Mouse (Mus musculus) hindbrain, embryonic 13.5 days (tissue): ENCODE measurements around the gene Tmbim6. TPM values are rescaled to one million over a fixed set of nuclear protein-coding genes. Genes with fewer than 3 reads are reported as not detected.

Experiments used
- ATAC-seq: fragments of 200-750 bp; cut with Nextera tagmentation; 2 replicates; pipeline ENCODE4 v1.8.0; 2017; ENCODE audit warnings: moderate TSS enrichment; ENCODE audit not compliant: low FRiP score
- H3K27ac ChIP-seq: fragments of 300-500 bp; sonication (generic); 2 replicates; pipeline ENCODE4 v1.5.1; 2015; ENCODE audit warnings: inconsistent platforms, mild to moderate bottlenecking, moderate library complexity
- H3K27me3 ChIP-seq: fragments of 300-500 bp; sonication (generic); 2 replicates; pipeline ENCODE4 v1.6.1; 2015; ENCODE audit warnings: mild to moderate bottlenecking, inconsistent platforms
- H3K36me3 ChIP-seq: fragments of 300-500 bp; sonication (generic); 2 replicates; pipeline ENCODE4 v1.6.1; 2015; ENCODE audit warnings: mild to moderate bottlenecking, inconsistent platforms
- H3K4me1 ChIP-seq: fragments of 300-500 bp; sonication (generic); replicated peaks from 2 replicates; pipeline ENCODE4 v1.6.1; 2015; ENCODE audit warnings: inconsistent platforms
- H3K4me2 ChIP-seq: fragments of 300-500 bp; sonication (generic); 2 replicates; pipeline ENCODE4 v1.6.1; 2015; ENCODE audit warnings: inconsistent platforms, mild to moderate bottlenecking, moderate library complexity
- H3K4me3 ChIP-seq: fragments of 300-500 bp; sonication (generic); 2 replicates; pipeline ENCODE4 v1.5.1; 2015; ENCODE audit warnings: mild to moderate bottlenecking, inconsistent platforms
- H3K9ac ChIP-seq: fragments of 300-500 bp; sonication (generic); 2 replicates; pipeline ENCODE4 v1.6.1; 2015; ENCODE audit warnings: mild to moderate bottlenecking, inconsistent platforms
- H3K9me3 ChIP-seq: fragments of 300-500 bp; sonication (generic); 2 replicates; pipeline ENCODE4 v1.6.1; 2016; ENCODE audit warnings: inconsistent platforms
- whole genome bisulfite sequencing: fragments of 180-500 bp; shearing (Covaris S2); methylation state at CpG from one replicate; pipeline ENCODE4 v1.1.7; 2015; 5-methylcytosine and 5-hydroxymethylcytosine counted together
- polyA plus RNA-seq: library from polyadenylated mRNA; unstranded; fragments of >200 nt; fragmentation: Nextera tagmentation; extraction: Ambion mirVana; gene quantifications from 2 replicates; pipeline ENCODE4 v1.2.1, GENCODE M21; 2015

Tmbim6 gene
- 255 and 257 TPM in 2 replicates for polyA plus RNA-seq

DNA sequence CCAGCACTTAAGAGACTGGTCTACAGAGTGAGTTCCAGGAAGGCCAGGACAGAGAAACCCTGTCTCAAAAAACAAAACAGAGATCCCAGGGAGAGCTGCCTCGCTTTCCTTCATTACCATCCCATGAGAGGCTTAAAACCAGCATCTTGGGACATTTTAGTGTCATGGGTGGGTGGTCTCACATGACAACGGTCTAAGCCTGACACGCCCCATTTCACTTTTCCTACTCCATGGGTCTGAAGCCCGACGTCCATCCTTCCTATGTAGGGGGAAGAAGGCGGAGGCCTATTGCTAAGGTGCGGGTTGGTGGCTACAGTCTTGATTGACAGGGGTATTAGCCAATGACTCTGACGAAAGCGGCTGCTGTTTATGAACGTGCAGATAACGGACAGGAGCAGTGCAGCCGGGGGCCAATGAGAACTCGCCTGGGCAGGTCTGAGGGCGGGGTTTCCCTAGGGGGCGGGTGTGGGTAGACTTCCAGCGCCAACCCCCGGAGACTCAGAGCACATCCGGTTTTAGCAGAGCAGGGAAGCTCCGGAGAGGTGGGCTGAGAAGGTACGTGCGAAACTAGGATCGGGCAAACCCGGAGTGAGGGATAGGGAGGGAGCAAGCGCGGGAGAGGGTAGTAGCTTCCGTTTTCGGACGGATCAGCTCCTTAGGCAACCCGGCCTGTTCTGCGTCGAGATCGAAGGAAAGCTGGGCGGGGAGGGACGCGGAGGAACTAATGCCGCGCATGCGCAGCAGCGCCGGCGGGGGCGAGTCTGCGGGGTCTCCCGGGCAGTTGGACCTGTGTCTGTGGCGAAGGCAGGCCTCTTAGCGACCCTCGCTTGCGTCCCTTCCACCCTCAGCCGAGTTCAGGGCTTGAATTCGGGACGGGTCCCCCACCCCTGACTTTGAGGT, at the start of gene Tmbim6:
Gene Tmbim6, plus strand, starts transcription at position 397 of the 900 bp plus-strand sequence.
- Histone ChIP-seq H3K4me2 (peak within 1 kb of the TSS; percentile 92), H3K9ac (peak within 1 kb of the TSS; percentile 85), H3K36me3 (no peaks in the 10 kb centered on the region), H3K4me1 (peaks cover 45% of the 10 kb centered on the region), H3K27me3 (no peaks in the 10 kb centered on the region), H3K27ac (peak within 1 kb of the TSS; percentile 93), H3K9me3 (no peaks in the 10 kb centered on the region), H3K4me3 (peak within 1 kb of the TSS; percentile 89)
- WGBS, result under 1% methylated on average over 50 of the region's 51 CpGs
- ATAC-seq, result peak; percentile 100

DNA sequence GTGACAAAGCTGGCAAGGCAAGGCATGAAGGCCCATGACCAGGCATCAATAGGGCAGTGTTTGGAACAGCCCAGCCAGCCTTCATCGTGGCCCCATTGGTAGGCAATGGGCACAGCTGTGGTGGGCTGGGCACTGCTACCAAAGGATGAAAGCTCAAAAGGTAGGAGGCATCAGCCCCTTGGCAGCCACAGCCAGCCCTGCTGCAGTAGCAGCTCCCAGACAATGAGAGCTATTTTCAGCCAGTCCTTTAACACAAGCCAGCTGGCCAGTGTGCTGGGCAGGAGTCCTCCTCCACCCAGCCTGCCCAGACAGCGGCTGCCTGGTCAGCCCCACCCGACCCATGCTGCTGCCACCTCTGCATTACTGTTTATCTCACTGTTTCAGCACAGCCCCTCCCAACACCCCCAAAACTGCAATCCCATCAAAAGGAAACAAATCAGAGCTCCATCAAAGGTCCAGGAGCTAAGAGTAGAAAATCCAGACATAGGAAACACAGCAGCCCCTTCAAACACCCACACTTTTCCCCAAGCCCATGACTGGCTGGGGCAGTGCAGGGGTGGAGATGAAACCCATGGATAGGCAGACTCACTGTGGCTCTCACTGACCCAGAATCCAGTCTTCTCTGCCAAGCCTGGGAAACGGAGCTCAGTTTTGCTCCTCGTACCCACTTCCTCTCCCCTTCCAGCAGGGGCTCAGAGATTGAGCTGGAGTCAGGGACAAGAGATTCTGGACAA, 49.1 kb upstream of the Tmbim6 start:
- Histone ChIP-seq H3K27ac (peak overlapping the region; percentile 77), H3K4me2 (no peak overlapping the region), H3K27me3 (no peaks in the 10 kb centered on the region), H3K4me1 (peaks cover 33% of the 10 kb centered on the region), H3K9me3 (no peaks in the 10 kb centered on the region), H3K9ac (peak overlapping the region; percentile 8; the same call in 1 of the 2 replicates), H3K4me3 (no peak overlapping the region), H3K36me3 (no peaks in the 10 kb centered on the region)
- 57% methylated on average over 5 of the region's 5 CpGs for WGBS
- ATAC-seq, result peak; percentile 65; the same call in 1 of the 2 replicates

DNA sequence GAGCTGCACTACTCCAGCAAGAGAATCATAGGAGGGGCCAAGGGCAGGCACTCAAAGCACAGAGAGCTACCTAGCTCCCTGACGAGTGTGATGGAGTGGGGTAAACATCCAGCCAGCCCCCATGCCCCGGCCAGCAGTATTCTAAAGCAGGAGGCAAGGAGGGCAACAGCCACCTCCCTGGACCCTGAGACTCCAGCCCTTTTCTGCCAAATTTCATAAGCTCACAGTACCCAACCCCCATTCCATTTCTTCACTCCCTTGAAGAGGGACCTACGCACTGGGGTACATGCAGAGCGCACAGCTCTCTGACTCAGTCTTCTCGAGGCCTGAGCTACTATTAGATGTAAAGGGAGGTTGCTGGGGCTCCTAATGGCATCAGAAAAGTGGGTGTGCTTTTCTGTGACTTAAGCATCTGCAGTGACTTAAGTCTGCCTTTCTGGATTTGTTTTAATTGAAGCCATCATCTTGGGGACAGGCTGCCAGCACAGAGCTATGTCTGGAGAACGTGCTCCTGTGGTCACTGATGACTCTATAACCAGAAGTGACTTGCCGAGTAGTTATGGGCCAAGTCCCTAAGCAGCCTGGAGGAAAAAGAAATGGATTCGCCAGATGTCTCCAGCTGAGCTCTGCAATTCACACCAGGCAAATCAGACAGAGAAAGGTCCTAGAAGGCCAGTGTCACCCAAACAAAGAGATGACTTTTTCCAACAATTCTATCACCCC, 48.4 kb upstream of the Tmbim6 start:
- no peak overlapping the region for H3K4me2 ChIP-seq
- H3K27ac ChIP-seq, result peak overlapping the region; percentile 77
- peaks cover 31% of the 10 kb centered on the region for H3K4me1 ChIP-seq
- no peaks in the 10 kb centered on the region for H3K9me3 ChIP-seq
- no peaks in the 10 kb centered on the region for H3K27me3 ChIP-seq
- H3K36me3 ChIP-seq, result no peaks in the 10 kb centered on the region
- no peak for ATAC-seq
- 67% methylated on average over 8 of the region's 8 CpGs for WGBS
- H3K4me3 ChIP-seq, result no peak overlapping the region
- peak overlapping the region; percentile 8; the same call in 1 of the 2 replicates for H3K9ac ChIP-seq

DNA sequence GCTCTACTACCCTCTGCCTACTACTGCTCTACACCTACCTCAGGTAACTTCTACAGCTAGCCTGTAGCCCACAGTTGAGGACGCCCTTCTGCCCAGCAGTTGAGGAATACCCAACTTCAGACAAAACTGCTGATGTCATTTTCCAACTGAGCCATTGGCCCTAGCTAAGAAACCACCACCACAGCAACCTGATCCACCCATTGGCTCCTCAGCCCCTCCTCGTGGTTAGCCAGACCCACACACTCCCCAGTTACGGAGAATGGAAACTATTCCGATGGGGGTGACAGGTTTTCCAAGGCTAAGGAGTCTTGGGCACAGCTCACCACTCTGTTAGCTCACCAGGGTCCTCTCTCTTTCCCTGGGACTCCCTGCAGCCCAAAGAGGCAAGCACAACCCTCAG, 47.7 kb upstream of the Tmbim6 start:
- 83% methylated on average over 4 of the region's 4 CpGs for WGBS
- 0 out of 2 replicates have a peak overlapping the region, but pooled peaks have one; percentile 10 for H3K27ac ChIP-seq

DNA sequence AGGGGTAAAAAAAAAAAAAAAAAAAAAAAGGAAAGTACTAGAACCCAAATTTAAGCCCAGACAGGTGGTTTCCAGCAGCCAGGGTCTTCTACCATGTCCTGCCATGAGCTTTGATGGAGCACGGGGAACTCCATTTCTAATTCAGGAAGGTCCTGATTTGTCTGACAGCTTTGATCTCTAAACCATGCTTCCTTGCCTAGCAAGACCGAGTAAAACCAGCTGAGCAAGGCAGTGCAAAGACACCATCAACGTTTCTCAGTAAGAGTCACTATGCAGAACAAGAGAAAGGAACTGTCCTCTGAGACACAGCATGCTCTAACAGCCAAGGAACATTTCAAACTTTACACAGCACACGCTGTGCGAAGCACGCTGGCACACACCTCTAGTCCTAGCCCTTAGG, 41.1 kb upstream of the Tmbim6 start:
- 85% methylated on average over 6 of the region's 6 CpGs for WGBS
- Histone ChIP-seq H3K4me1 (peaks cover 14% of the 10 kb centered on the region; the same call in 1 of the 2 replicates), H3K27ac (no peak overlapping the region), H3K27me3 (no peaks in the 10 kb centered on the region), H3K36me3 (no peaks in the 10 kb centered on the region), H3K9ac (no peak overlapping the region), H3K4me2 (no peak overlapping the region), H3K4me3 (no peak overlapping the region), H3K9me3 (no peaks in the 10 kb centered on the region)
- no peak for ATAC-seq

More for the DNA sequence above, 47.7 kb upstream of the Tmbim6 start:
- Histone ChIP-seq H3K9me3 (no peaks in the 10 kb centered on the region), H3K4me3 (no peak overlapping the region), H3K36me3 (no peaks in the 10 kb centered on the region), H3K27me3 (no peaks in the 10 kb centered on the region), H3K4me1 (peaks cover 25% of the 10 kb centered on the region), H3K9ac (no peak overlapping the region), H3K4me2 (no peak overlapping the region)
- no peak for ATAC-seq

DNA sequence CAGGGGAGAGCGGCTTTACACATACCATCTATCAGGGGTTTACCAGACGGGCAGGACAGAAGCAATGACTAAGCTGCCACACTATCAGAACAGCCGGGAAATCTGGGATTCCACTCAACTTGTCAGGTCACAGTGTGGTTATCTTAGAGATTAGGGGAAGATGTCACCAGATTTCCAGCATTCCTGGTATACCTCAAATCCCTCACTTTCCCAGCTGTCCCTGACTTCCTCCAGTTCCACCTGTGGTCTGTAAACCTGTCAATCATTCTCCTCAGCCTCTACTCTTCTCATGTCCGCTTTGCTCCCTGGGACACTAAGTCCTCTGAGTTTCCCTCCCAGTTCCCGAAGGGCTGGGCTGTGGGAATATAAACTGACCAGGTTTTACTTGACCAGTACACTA, 40.4 kb upstream of the Tmbim6 start:
- Histone ChIP-seq H3K9ac (no peak overlapping the region), H3K36me3 (no peaks in the 10 kb centered on the region)

DNA sequence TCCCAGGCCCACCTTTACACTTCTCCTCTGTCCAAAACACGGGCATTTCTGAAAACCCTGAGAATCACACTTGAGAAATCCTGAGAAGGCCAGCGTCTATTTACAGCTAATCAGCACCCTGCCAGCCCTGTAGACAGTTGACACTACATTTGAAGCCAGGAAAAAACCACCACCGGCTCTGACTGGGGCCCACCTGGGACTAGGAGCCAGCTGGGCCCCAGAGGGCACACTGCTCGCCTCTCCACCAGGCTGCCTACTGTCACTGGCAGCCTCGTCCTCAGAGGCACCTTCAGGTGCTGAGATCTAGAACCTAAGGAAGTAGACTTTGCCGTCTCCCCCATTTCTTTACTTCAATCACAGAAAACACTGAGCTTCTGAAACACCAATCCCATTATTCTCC, 37.0 kb upstream of the Tmbim6 start:
- Histone ChIP-seq H3K9ac (no peak overlapping the region), H3K9me3 (no peaks in the 10 kb centered on the region), H3K36me3 (no peaks in the 10 kb centered on the region), H3K27ac (no peak overlapping the region), H3K4me3 (no peak overlapping the region), H3K4me1 (peaks cover 15% of the 10 kb centered on the region; the same call in 1 of the 2 replicates), H3K27me3 (no peaks in the 10 kb centered on the region), H3K4me2 (no peak overlapping the region)
- ATAC-seq, result no peak
- WGBS, result 72% methylated on average over 6 of the region's 6 CpGs

More for the DNA sequence above, 40.4 kb upstream of the Tmbim6 start:
- Histone ChIP-seq H3K4me3 (no peak overlapping the region), H3K4me1 (peaks cover 15% of the 10 kb centered on the region; the same call in 1 of the 2 replicates), H3K4me2 (no peak overlapping the region), H3K9me3 (no peaks in the 10 kb centered on the region), H3K27ac (no peak overlapping the region), H3K27me3 (no peaks in the 10 kb centered on the region)
- WGBS, result 86% methylated on average over 5 of the region's 5 CpGs
- ATAC-seq, result no peak

DNA sequence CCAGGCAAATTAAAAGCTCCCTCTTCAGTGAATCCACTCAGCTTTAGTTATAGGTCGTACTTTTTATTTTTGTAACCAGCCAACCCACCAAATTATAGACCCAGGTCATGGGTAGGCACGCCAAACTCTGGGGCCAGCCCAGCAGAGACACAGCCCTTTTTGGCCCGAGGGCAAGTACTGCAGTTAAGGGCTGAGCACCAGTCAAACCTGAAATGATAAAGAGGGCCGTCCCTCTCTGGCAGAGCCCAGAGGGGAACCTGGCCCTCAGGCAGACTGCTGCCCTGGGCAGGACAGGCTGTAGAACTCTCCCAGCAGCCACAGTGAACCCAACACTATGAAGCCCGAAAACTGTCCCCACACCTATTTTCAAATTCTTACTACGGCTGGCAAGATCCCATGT, 36.2 kb upstream of the Tmbim6 start:
- 86% methylated on average over 6 of the region's 6 CpGs for WGBS
- H3K9ac ChIP-seq, result no peak overlapping the region
- ATAC-seq, result no peak

DNA sequence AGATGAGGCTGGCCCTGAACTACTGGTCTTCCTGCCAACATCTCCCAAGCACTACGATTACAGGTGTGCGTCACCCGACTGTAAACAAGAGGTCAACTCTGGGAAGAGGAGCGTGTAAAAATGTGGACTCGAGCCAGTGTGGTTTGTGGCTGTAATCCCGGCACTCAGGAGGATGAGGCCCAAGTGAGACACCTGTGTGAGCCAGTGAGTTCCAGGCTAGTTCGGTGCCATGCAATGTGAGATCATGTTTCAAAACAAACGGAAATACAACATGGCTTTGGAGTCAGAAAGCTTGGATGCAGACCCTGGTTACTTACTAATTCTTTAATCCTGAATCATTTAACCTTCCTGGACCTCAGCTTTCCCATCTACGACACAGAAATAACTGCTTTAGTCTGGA, 33.7 kb upstream of the Tmbim6 start:
- WGBS, result 92% methylated on average over 9 of the region's 9 CpGs
- no peak overlapping the region for H3K4me2 ChIP-seq
- no peak overlapping the region for H3K9ac ChIP-seq
- ATAC-seq, result no peak
- H3K27ac ChIP-seq, result no peak overlapping the region
- H3K4me1 ChIP-seq, result peaks cover 9% of the 10 kb centered on the region; the same call in 1 of the 2 replicates
- H3K27me3 ChIP-seq, result no peaks in the 10 kb centered on the region
- no peaks in the 10 kb centered on the region for H3K9me3 ChIP-seq
- H3K4me3 ChIP-seq, result no peak overlapping the region
- no peaks in the 10 kb centered on the region for H3K36me3 ChIP-seq

More for the DNA sequence above, 36.2 kb upstream of the Tmbim6 start:
- Histone ChIP-seq H3K4me3 (no peak overlapping the region), H3K27me3 (no peaks in the 10 kb centered on the region), H3K4me1 (peaks cover 15% of the 10 kb centered on the region; the same call in 1 of the 2 replicates), H3K36me3 (no peaks in the 10 kb centered on the region), H3K4me2 (no peak overlapping the region), H3K27ac (no peak overlapping the region), H3K9me3 (no peaks in the 10 kb centered on the region)

DNA sequence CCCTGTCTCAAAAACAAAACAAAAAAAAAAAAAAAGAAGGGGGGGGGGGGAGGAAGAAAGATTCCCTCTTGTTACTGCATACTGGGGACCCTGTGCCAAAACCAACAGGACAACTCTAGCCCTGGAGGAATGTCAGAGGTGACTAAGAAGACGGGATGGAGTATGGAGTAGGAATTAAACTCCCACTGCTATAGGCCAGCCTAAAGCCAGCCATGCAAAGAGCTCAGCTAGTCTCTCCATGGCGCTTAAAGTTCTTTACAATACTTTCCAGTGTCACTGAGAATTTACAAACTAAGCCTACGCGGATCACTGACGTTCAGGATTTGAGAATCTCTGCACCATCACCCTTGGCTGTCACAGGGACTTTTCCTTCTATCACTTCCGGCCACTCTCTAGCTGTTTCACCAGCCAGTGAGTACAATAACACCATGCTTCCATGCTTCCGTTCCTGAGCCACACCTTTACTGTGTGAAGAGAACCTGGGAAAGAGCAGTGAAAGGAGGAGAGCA, 28.6 kb upstream of the Tmbim6 start:
- Histone ChIP-seq H3K36me3 (no peaks in the 10 kb centered on the region), H3K27me3 (no peaks in the 10 kb centered on the region), H3K4me1 (peaks cover 23% of the 10 kb centered on the region), H3K4me3 (no peak overlapping the region), H3K9me3 (no peaks in the 10 kb centered on the region), H3K27ac (no peak overlapping the region), H3K9ac (no peak overlapping the region), H3K4me2 (no peak overlapping the region)
- 77% methylated on average over 7 of the region's 7 CpGs for WGBS
- no peak for ATAC-seq

DNA sequence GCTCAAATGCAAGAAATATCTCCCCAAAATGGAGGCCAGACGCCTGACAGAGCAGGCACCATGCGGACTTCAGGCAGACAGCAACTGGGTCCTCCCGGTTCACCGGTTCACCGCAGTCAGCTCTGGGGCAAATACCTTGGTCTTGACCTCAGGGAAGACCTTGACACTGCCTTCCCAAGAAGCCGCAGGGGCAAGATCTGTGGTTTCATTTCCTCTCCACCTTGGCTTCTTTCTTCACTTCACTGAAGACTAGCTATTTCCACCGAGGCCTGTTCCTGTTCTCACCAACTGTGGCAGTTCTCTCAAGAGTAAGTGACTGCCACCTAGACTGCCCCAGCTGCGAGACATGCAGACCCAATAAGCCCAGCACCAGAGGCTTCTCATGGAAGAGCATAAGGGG, 27.8 kb upstream of the Tmbim6 start:
- no peak for ATAC-seq
- H3K4me1 ChIP-seq, result peaks cover 29% of the 10 kb centered on the region
- WGBS, result 74% methylated on average over 8 of the region's 8 CpGs
- H3K4me2 ChIP-seq, result no peak overlapping the region
- H3K27me3 ChIP-seq, result no peaks in the 10 kb centered on the region
- no peak overlapping the region for H3K27ac ChIP-seq
- no peaks in the 10 kb centered on the region for H3K9me3 ChIP-seq
- H3K9ac ChIP-seq, result no peak overlapping the region
- no peaks in the 10 kb centered on the region for H3K36me3 ChIP-seq
- H3K4me3 ChIP-seq, result no peak overlapping the region
